Mouse (Mus musculus) forebrain, embryonic 16.5 days (tissue): ENCODE measurements around the gene Gpd1. TPM values are rescaled to one million over a fixed set of nuclear protein-coding genes. Genes with fewer than 3 reads are reported as not detected.

Experiments used
- ATAC-seq: fragments of 200-750 bp; cut with Nextera tagmentation; 2 replicates; pipeline ENCODE4 v1.8.0; 2017; ENCODE audit warnings: mild to moderate bottlenecking, moderate library complexity
- H3K27ac ChIP-seq: fragments of 300-500 bp; sonication (generic); 2 replicates; pipeline ENCODE4 v1.5.1; 2014; ENCODE audit warnings: low read length, control low read depth
- H3K27me3 ChIP-seq: fragments of 300-500 bp; sonication (generic); replicated peaks from 2 replicates; pipeline ENCODE4 v1.6.1; 2014; ENCODE audit warnings: low read length; ENCODE audit not compliant: control insufficient read depth, insufficient read depth
- H3K36me3 ChIP-seq: fragments of 300-500 bp; sonication (generic); 2 replicates; pipeline ENCODE4 v1.6.1; 2014; ENCODE audit not compliant: control insufficient read depth, insufficient read depth
- H3K4me1 ChIP-seq: fragments of 300-500 bp; sonication (generic); replicated peaks from 2 replicates; pipeline ENCODE4 v1.6.1; 2014; ENCODE audit warnings: low read length; ENCODE audit not compliant: control insufficient read depth, insufficient read depth
- H3K4me2 ChIP-seq: fragments of 300-500 bp; sonication (generic); 2 replicates; pipeline ENCODE4 v1.6.1; 2014; ENCODE audit warnings: mild to moderate bottlenecking, low read length, control low read depth
- H3K4me3 ChIP-seq: fragments of 300-500 bp; sonication (generic); replicated peaks from 2 replicates; pipeline ENCODE4 v1.5.1; 2014; ENCODE audit warnings: mild to moderate bottlenecking, low read length, control low read depth
- H3K9ac ChIP-seq: fragments of 300-500 bp; sonication (generic); replicated peaks from 2 replicates; pipeline ENCODE4 v1.6.1; 2014; ENCODE audit warnings: low read depth, low read length, control low read depth
- H3K9me3 ChIP-seq: fragments of 300-500 bp; sonication (generic); 2 replicates; pipeline ENCODE4 v1.6.1; 2016; ENCODE audit warnings: low read length; ENCODE audit not compliant: control insufficient read depth
- WGBS: fragments of 180-500 bp; shearing (Covaris S2); extraction: QIAGEN DNeasy Blood & Tissue Kit; methylation state at CpG from one replicate; pipeline ENCODE4 v1.1.7; 2014; 5-methylcytosine and 5-hydroxymethylcytosine counted together
- polyA plus RNA-seq: library from polyadenylated mRNA; unstranded; fragments of >200 nt; fragmentation: Nextera tagmentation; extraction: Ambion mirVana; gene quantifications from 2 replicates; pipeline ENCODE4 v1.2.1, GENCODE M21; 2015

Gpd1 gene
- 2.4 and 2.9 TPM in 2 replicates for polyA plus RNA-seq

DNA sequence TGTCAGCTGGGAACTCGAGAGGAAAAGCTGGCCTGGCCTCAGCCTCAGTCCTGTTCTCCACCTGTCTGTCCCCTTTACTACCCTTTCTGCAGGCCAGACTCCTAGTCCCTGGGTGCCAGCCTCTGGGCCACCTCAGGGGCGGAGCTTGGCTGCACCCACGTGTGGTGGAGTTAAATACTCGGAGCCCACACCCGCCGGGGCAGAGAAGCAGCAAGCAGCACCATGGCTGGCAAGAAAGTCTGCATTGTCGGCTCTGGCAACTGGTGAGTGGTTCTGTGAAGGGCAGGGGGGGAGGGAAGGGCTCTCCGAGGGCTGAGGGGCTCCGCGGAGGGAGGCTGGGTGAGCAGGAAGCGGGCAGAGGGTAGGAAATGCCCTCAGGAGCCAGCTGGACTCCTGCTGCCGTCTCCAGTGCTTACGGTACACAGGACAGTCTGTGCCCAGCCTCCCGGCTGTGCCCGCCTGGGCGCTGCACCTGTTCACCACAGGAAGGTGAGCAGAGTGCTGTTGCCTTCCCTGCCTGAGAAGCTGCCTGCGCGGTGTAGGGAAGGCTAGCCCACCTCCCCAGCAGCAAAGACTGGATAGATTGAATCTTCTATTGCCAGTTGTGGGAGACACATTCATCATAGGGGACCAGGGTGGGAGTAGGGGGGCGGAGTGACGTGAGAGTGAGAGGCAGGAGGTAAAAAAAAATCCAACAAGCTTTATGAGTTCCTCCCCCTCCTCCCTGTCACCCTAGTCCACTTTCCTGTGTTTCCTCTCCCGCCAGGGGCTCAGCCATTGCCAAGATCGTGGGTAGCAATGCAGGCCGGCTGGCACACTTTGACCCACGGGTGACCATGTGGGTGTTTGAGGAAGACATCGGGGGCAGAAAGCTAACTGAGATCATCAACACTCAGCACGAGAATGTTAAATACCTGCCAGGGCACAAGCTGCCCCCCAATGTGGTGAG lies at the start of gene Gpd1:
Gene Gpd1 (plus strand): TSS at position 130 of the 949 bp plus-strand sequence.
- Histone ChIP-seq H3K27me3 (no peaks in the 10 kb centered on the region), H3K4me2 (no peak within 1 kb of the TSS), H3K36me3 (peaks cover 13% of the 10 kb centered on the region), H3K27ac (peak within 1 kb of the TSS; percentile 82), H3K9me3 (no peaks in the 10 kb centered on the region), H3K4me3 (no peak within 1 kb of the TSS), H3K9ac (peak within 1 kb of the TSS; percentile 32; the same call in 1 of the 2 replicates), H3K4me1 (peaks cover 25% of the 10 kb centered on the region)
- WGBS: 60% methylated on average over 26 of the region's 26 CpGs
- ATAC-seq: no peak

DNA sequence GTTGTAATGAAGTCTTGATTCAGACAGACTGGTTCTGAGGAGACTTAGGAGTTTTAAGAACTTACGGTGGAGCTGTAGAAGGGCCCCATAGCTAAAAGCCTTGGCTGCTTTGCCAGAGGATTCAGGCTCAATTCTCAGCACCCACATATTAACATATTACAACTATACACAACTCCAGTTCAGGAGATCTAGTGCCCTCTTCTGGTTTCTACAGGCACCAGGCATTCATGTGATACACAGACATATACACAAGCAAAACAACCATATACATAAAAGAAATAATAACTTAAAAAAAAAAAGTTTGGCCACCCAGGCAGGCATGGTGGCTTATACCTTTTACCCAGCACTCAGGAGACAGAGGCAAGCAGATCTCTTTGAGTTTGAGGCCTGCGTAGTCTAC lies 49.8 kb upstream of the Gpd1 start:
- H3K27me3 ChIP-seq: no peaks in the 10 kb centered on the region
- no peak for ATAC-seq
- no peaks in the 10 kb centered on the region for H3K9me3 ChIP-seq
- 100% methylated on average over 2 of the region's 2 CpGs for WGBS
- H3K4me1 ChIP-seq: peaks cover 57% of the 10 kb centered on the region
- H3K36me3 ChIP-seq: no peaks in the 10 kb centered on the region
- no peak overlapping the region for H3K27ac ChIP-seq
- no peak overlapping the region for H3K4me3 ChIP-seq
- H3K4me2 ChIP-seq: no peak overlapping the region
- H3K9ac ChIP-seq: no peak overlapping the region

DNA sequence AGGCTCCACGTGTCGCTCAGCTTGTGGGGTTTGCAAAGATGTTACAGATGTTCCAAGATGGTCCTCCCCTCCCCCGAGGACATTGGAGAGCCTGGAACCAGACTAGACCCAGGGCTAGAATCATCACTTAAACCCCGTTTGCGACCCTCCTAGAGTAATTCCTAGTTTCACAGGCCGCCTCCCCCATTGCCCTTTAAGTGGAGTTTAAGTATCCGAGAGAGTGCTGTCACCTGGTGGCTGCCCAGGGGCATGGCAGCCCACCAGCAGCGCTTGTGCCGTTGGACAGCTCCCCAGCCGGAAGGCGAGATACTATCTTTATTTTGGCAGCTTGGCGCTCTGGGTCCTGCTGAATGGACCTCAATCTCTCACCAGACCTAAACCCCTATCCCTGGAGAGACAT lies 48.4 kb upstream of the Gpd1 start:
- ATAC-seq: no peak
- H3K9me3 ChIP-seq: no peaks in the 10 kb centered on the region
- no peaks in the 10 kb centered on the region for H3K27me3 ChIP-seq
- no peaks in the 10 kb centered on the region for H3K36me3 ChIP-seq
- H3K4me1 ChIP-seq: peaks cover 59% of the 10 kb centered on the region
- H3K4me3 ChIP-seq: no peak overlapping the region
- no peak overlapping the region for H3K27ac ChIP-seq
- WGBS: 2% methylated on average over 12 of the region's 12 CpGs
- no peak overlapping the region for H3K9ac ChIP-seq
- H3K4me2 ChIP-seq: peak overlapping the region; percentile 12

GRCm38 (mm10) chr15:99669392-99669791 lies 47.9 kb upstream of the Gpd1 start:
- WGBS: 0% methylated on average over 1 of the region's 1 CpGs

GRCm38 (mm10) chr15:99670154-99670821 lies 47.0 kb upstream of the Gpd1 start, which contains the start of gene Asic1:
Gene Asic1 (plus strand): TSS chr15:99670368.
- H3K9ac ChIP-seq: peak within 1 kb of the TSS; percentile 90
- WGBS: under 1% methylated on average over 59 of the region's 74 CpGs
- H3K36me3 ChIP-seq: no peaks in the 10 kb centered on the region
- H3K27me3 ChIP-seq: no peaks in the 10 kb centered on the region
- peak; percentile 67 for ATAC-seq
- H3K27ac ChIP-seq: peak within 1 kb of the TSS; percentile 86
- no peaks in the 10 kb centered on the region for H3K9me3 ChIP-seq
- H3K4me3 ChIP-seq: peak within 1 kb of the TSS; percentile 73
- peaks cover 51% of the 10 kb centered on the region for H3K4me1 ChIP-seq
- peak within 1 kb of the TSS; percentile 62 for H3K4me2 ChIP-seq

More at GRCm38 (mm10) chr15:99669392-99669791, 47.9 kb upstream of the Gpd1 start:
- Histone ChIP-seq H3K9me3 (no peaks in the 10 kb centered on the region), H3K9ac (no peak overlapping the region), H3K36me3 (no peaks in the 10 kb centered on the region), H3K4me3 (no peak overlapping the region), H3K27ac (peak overlapping the region; percentile 16; the same call in 1 of the 2 replicates), H3K4me1 (peaks cover 54% of the 10 kb centered on the region), H3K4me2 (no peak overlapping the region; the same call in 1 of the 2 replicates), H3K27me3 (no peaks in the 10 kb centered on the region)
- ATAC-seq: no peak

DNA sequence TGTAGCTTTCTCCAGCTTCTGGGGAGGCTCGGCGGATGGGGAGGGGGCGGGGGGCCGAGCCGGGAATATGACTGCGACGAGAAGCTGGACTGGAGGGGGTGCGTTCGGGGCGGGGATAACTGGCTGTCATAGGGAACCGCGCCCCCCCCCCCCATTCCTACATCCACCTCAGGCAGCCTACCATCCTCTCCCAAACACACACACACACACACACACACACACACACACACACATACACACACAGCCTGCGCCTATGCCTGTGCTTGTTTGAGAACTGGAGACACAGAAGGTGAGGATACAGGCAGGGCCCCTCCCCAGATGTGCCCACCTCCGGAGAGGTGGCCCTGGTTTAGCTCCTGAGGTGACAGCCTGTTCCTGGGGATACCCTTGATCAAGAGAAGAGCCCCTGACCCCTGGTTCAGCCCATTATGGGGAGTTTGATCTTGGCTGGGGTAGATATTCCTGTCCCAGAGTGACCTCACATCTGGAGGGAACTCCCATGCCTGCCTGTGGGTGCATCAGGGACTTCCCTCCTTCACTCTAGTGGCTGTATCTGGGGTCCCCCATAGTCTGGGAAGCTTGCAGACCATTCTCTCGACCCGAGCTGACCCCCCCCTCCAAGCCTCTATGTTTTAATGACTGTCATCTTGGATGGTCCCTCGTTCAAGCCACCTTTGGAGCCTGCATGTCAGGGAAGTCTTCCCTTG lies 46.2 kb upstream of the Gpd1 start:
- peak overlapping the region; percentile 73 for H3K4me3 ChIP-seq
- peak; percentile 38 for ATAC-seq
- H3K27me3 ChIP-seq: no peaks in the 10 kb centered on the region
- H3K9me3 ChIP-seq: no peaks in the 10 kb centered on the region
- peak overlapping the region; percentile 86 for H3K27ac ChIP-seq
- no peaks in the 10 kb centered on the region for H3K36me3 ChIP-seq
- peak overlapping the region; percentile 90 for H3K9ac ChIP-seq
- WGBS: 9% methylated on average over 15 of the region's 17 CpGs
- peaks cover 45% of the 10 kb centered on the region for H3K4me1 ChIP-seq
- H3K4me2 ChIP-seq: peak overlapping the region; percentile 62

DNA sequence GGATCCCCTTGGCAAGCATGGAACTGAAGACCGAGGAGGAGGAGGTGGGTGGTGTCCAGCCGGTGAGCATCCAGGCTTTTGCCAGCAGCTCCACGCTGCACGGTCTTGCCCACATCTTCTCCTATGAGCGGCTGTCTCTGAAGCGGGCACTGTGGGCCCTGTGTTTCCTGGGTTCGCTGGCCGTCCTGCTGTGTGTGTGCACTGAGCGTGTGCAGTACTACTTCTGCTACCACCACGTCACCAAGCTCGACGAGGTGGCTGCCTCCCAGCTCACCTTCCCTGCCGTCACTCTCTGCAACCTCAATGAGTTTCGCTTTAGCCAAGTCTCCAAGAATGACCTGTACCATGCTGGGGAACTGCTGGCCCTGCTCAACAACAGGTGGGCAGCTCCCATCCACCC lies 45.5 kb upstream of the Gpd1 start:
- Histone ChIP-seq H3K27me3 (no peaks in the 10 kb centered on the region), H3K4me1 (peaks cover 47% of the 10 kb centered on the region), H3K9me3 (no peaks in the 10 kb centered on the region), H3K36me3 (no peaks in the 10 kb centered on the region), H3K4me2 (peak overlapping the region; percentile 62), H3K9ac (peak overlapping the region; percentile 90; the same call in 1 of the 2 replicates), H3K4me3 (peak overlapping the region; percentile 73), H3K27ac (no peak overlapping the region)
- 77% methylated on average over 14 of the region's 14 CpGs for WGBS
- ATAC-seq: no peak

DNA sequence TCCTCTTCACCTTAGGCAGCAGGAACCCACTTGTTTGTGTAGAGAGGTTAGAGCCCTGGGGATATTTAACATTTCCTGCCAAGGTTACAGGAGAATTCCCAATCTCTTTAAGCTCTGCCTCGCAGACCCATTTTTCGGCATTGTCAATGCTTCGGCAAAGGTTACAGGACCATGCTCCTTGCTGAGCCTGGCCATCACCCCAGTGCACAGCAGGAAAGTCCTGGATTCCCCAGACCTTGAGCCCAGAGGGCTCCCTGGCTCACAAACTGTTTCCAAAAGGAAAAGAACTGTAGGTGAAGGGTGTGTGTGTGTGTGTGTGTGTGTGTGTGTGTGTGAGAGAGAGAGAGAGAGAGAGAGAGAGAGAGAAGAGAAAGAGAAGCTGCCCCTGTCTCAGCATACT lies 42.4 kb upstream of the Gpd1 start:
- H3K27me3 ChIP-seq: no peaks in the 10 kb centered on the region
- no peak overlapping the region for H3K9ac ChIP-seq
- no peaks in the 10 kb centered on the region for H3K36me3 ChIP-seq
- H3K27ac ChIP-seq: no peak overlapping the region
- H3K4me2 ChIP-seq: no peak overlapping the region
- no peak overlapping the region for H3K4me3 ChIP-seq
- H3K9me3 ChIP-seq: no peaks in the 10 kb centered on the region
- peaks cover 40% of the 10 kb centered on the region for H3K4me1 ChIP-seq
- no peak for ATAC-seq
- WGBS: 79% methylated on average over 3 of the region's 3 CpGs
